ENCODE assay signal across 30 mouse cellular contexts in genomic region chr1:177713635-177714396, GRCm38 (mm10). TPM values are rescaled to one million over a fixed set of nuclear protein-coding genes. Genes with fewer than 3 reads are reported as not detected.
A peak's percentile ranks its signal among the peaks of the same experiment; 100 is the strongest.
DNase-seq lines count a peak whose midpoint lies in the region; ATAC-seq and TF ChIP-seq lines count a peak whose summit lies in the region.
"Had no signal": no experiment of that assay in that cellular context is flagged by ENCODE, and none has a peak within 500 bp of the region (broad histone marks: within the 10 kb centered on the region; RNA-seq: fewer than 3 reads in every experiment).

No protein-coding gene starts in this region.

- ATAC-seq in stomach, embryonic 16.5 days (ENCODE audit: insufficient read depth, low FRiP score) = no peak
- ATAC-seq in stomach, postnatal 0 days (ENCODE audit: low FRiP score, low TSS enrichment) = no peak
- peak; percentile 55 for ATAC-seq in megakaryocyte, adult 5-6 weeks (ENCODE audit: poor library complexity, severe bottlenecking)
- ATAC-seq: forebrain, embryonic 13.5 days had no signal

- peaks cover 4% of the 10 kb centered on the region; the same call in 1 of the 2 replicates for H3K9me3 ChIP-seq in stomach, embryonic 16.5 days (replicated peaks; ENCODE audit: control insufficient read depth, low read length)
- H3K9me3 ChIP-seq in stomach, postnatal 0 days (ENCODE audit: control insufficient read depth, low read length) = no peaks in the 10 kb centered on the region
- H3K9me3 ChIP-seq: liver, embryonic 15.5 days had no signal

- 64% methylated on average over 3 of the region's 3 CpGs for whole genome bisulfite sequencing in stomach, embryonic 16.5 days
- 47% methylated on average over 3 of the region's 3 CpGs for whole genome bisulfite sequencing in stomach, postnatal 0 days

- H3K27ac ChIP-seq in stomach, embryonic 16.5 days (ENCODE audit: low read length) = peak overlapping the region; percentile 5; the same call in 1 of the 2 replicates
- no peak overlapping the region for H3K27ac ChIP-seq in stomach, postnatal 0 days (replicated peaks)
- H3K27ac ChIP-seq in bone marrow macrophage, adult 2 months (ENCODE audit: insufficient read depth, low read depth, low read length) = peak overlapping the region; percentile 98
- H3K27ac ChIP-seq: forebrain, embryonic 13.5 days; heart, embryonic 13.5 days; hindbrain, embryonic 12.5 days; kidney, postnatal 0 days; limb, embryonic 13.5 days; liver, embryonic 15.5 days; midbrain, embryonic 12.5 days; neural tube, embryonic 13.5 days had no signal

- H3K9ac ChIP-seq in stomach, embryonic 16.5 days (ENCODE audit: low read length) = no peak overlapping the region
- no peak overlapping the region for H3K9ac ChIP-seq in stomach, postnatal 0 days (ENCODE audit: low read length)
- H3K9ac ChIP-seq: forebrain, embryonic 13.5 days; heart, embryonic 13.5 days; hindbrain, embryonic 12.5 days; limb, embryonic 13.5 days; liver, embryonic 15.5 days; midbrain, embryonic 12.5 days; neural tube, embryonic 13.5 days had no signal

- no peak for TF ChIP-seq POLR2A in bone marrow macrophage, adult 2 months (IDR thresholded peaks at IDR 0.05; ENCODE audit: borderline replicate concordance, low read depth, low read length)

- no peaks in the 10 kb centered on the region for H3K27me3 ChIP-seq in stomach, embryonic 16.5 days (ENCODE audit: control insufficient read depth, insufficient read depth, low read length)
- H3K27me3 ChIP-seq in stomach, postnatal 0 days (ENCODE audit: control insufficient read depth, insufficient read depth, low read length) = no peaks in the 10 kb centered on the region
- H3K27me3 ChIP-seq: heart, embryonic 13.5 days; hindbrain, embryonic 12.5 days; limb, embryonic 13.5 days; liver, embryonic 15.5 days; midbrain, embryonic 12.5 days; neural tube, embryonic 13.5 days had no signal

- no peak overlapping the region for H3K4me2 ChIP-seq in stomach, embryonic 16.5 days (ENCODE audit: low read depth, low read length)
- no peak overlapping the region for H3K4me2 ChIP-seq in stomach, postnatal 0 days (replicated peaks; ENCODE audit: low read depth)
- H3K4me2 ChIP-seq: forebrain, embryonic 13.5 days; heart, embryonic 13.5 days; hindbrain, embryonic 12.5 days; limb, embryonic 13.5 days; liver, embryonic 15.5 days; midbrain, embryonic 12.5 days; neural tube, embryonic 13.5 days had no signal

- no peak overlapping the region for H3K4me3 ChIP-seq in stomach, embryonic 16.5 days (replicated peaks; ENCODE audit: low read length)
- no peak overlapping the region for H3K4me3 ChIP-seq in stomach, postnatal 0 days (ENCODE audit: low read depth, low read length)
- peak overlapping the region; percentile 39 for H3K4me3 ChIP-seq in bone marrow macrophage, adult 2 months (ENCODE audit: insufficient read depth, low read length)
- H3K4me3 ChIP-seq: forebrain, embryonic 13.5 days; heart, embryonic 13.5 days; hindbrain, embryonic 12.5 days; limb, embryonic 13.5 days; liver, embryonic 15.5 days; midbrain, embryonic 12.5 days; neural tube, embryonic 13.5 days had no signal

- H3K4me1 ChIP-seq in stomach, embryonic 16.5 days (ENCODE audit: control insufficient read depth, insufficient read depth, low read length) = no peaks in the 10 kb centered on the region
- H3K4me1 ChIP-seq in stomach, postnatal 0 days (replicated peaks; ENCODE audit: control insufficient read depth, insufficient read depth) = no peaks in the 10 kb centered on the region
- peaks cover 52% of the 10 kb centered on the region for H3K4me1 ChIP-seq in bone marrow macrophage, adult 2 months (ENCODE audit: control insufficient read depth, insufficient read depth, low read length)
- H3K4me1 ChIP-seq: limb, embryonic 13.5 days; midbrain, embryonic 12.5 days had no signal

- no peak for TF ChIP-seq EP300 in stomach, postnatal 0 days (optimal IDR thresholded peaks at IDR 0.05)

- DNase-seq in stomach, postnatal 0 days (ENCODE audit: low spot score) = no peak
- DNase-seq in cerebellum, adult 9-10 months = no peak
- DNase-seq in heart, postnatal 36 days = no peak
- DNase-seq in cerebellum, adult 9-11 months = no peak
- DNase-seq: adrenal gland, adult 8-10 months; cerebellum, adult 11-12 months; cerebellum, postnatal 36 days; gastrocnemius, postnatal 14 days; heart, adult 18-20 months; heart, postnatal 14 days; kidney, adult 2 months; layer of hippocampus, adult 9-11 months; retina, postnatal 1 day; right cerebral cortex, postnatal 25 days; spleen, adult 18-20 months; thymus, postnatal 25 days had no signal

- TF ChIP-seq CTCF in stomach, postnatal 0 days (IDR thresholded peaks at IDR 0.05; ENCODE audit: low read depth) = no peak
- no peak for TF ChIP-seq CTCF in bone marrow macrophage, adult 2 months (IDR thresholded peaks at IDR 0.05; ENCODE audit: low read depth, low read length)

- no peaks in the 10 kb centered on the region for H3K36me3 ChIP-seq in stomach, embryonic 16.5 days (ENCODE audit: control insufficient read depth, insufficient read depth, low read length)
- no peaks in the 10 kb centered on the region for H3K36me3 ChIP-seq in stomach, postnatal 0 days (ENCODE audit: control insufficient read depth, insufficient read depth, low read length)
- H3K36me3 ChIP-seq: heart, embryonic 13.5 days; hindbrain, embryonic 12.5 days; liver, embryonic 15.5 days; midbrain, embryonic 12.5 days; neural tube, embryonic 13.5 days had no signal

- intact Hi-C loops in heart, postnatal 36 days (cut with DNase I) = no loop called here

RNA-seq across cellular contexts. Expression of gene 1700016C15Rik, which starts 15.8 kb away (rescaled TPM):
- 0.25 and 0.52 TPM in 2 replicates for polyA plus RNA-seq in stomach, embryonic 16.5 days (2015; fragmentation: Nextera tagmentation; extraction: Ambion mirVana)
- 0.17 TPM in 1 of 2 replicates, not detected in the other for polyA plus RNA-seq in stomach, postnatal 0 days (2015; fragmentation: Nextera tagmentation; extraction: Ambion mirVana)
- polyA plus RNA-seq in bone marrow macrophage, adult 2 months (2012; ENCODE audit: insufficient read depth, insufficient read length, missing spikeins) = not detected in 2 replicates
- total RNA-seq in megakaryocyte, adult 5-6 weeks (2015) = not detected in 2 replicates
- not detected in 2 replicates for total RNA-seq in megakaryocyte, adult 5-6 weeks (2017)
- not detected for total RNA-seq in heart, postnatal 36 days (2021)
- total RNA-seq: adrenal gland, adult 8-10 months; heart, adult 18-20 months; heart, postnatal 14 days; left cerebral cortex, adult 18-20 months; left cerebral cortex, postnatal 25 days had no signal
- polyA plus RNA-seq: brain, embryonic 14.5 days; forebrain, embryonic 13.5 days; heart, embryonic 13.5 days; hindbrain, embryonic 12.5 days; limb, embryonic 13.5 days; liver, embryonic 15.5 days; midbrain, embryonic 12.5 days; neural tube, embryonic 13.5 days had no signal
